Mouse (Mus musculus): ENCODE measurements around the gene Cyp2ab1. TPM values are rescaled to one million over a fixed set of nuclear protein-coding genes. Genes with fewer than 3 reads are reported as not detected.

Gene Cyp2ab1
- polyA plus RNA-seq, 1 experiment: 0.50 TPM

DNA sequence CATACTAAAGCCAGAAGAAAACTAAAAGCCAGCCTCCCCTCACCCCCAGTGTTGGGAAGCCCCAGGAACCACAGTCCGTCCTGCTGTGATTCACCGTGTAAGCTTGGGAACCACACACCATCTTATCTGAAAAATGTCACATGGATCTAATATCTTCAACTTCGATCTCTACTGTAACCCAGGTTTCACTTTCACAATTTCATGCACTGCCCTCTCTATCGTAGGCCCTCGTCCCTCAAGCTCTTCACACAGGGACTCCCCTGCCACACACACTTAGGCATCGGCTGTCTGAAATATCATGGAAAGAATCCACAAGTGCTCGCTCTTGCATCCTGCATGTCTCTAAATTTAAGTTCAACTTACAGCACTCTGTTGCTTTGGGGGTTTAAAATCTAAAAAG is 60.1 kb downstream of the Cyp2ab1 start:
- no peak overlapping the region for H3K4me3 ChIP-seq
- TF ChIP-seq POLR2A (IDR thresholded peaks at IDR 0.05; ENCODE audit: insufficient read length, low read depth): no peak
- no peaks in the 10 kb centered on the region for H3K36me3 ChIP-seq (ENCODE audit: control insufficient read depth, insufficient read depth)
- peak overlapping the region; percentile 8 for H3K4me2 ChIP-seq (ENCODE audit: low read depth)
- H3K27me3 ChIP-seq (ENCODE audit: control insufficient read depth, insufficient read depth, insufficient read length): peaks cover 14% of the 10 kb centered on the region
- no peak overlapping the region for H3ac ChIP-seq (ENCODE audit: control insufficient read depth, insufficient read length)
- no peaks in the 10 kb centered on the region for H3K79me2 ChIP-seq (ENCODE audit: control insufficient read depth, insufficient read depth)

Other genes starting within 250 kb of the Cyp2ab1 start
- gene Klhl24, start 227.9 kb downstream of the Cyp2ab1 start, polyA plus RNA-seq (2012; fragmentation: generic; extraction: Trizol): 11.3 TPM
- 6.4 TPM for gene Yeats2, start 184.3 kb downstream of the Cyp2ab1 start, polyA plus RNA-seq (2012; fragmentation: generic; extraction: Trizol)
- 0.28 TPM for gene Map6d1, start 84.0 kb downstream of the Cyp2ab1 start, polyA plus RNA-seq (2012; fragmentation: generic; extraction: Trizol)
- gene Parl, start 23.0 kb downstream of the Cyp2ab1 start, polyA plus RNA-seq (2012; fragmentation: generic; extraction: Trizol): 151 TPM
- 23.1 TPM for gene Abcc5, start 101.0 kb upstream of the Cyp2ab1 start, polyA plus RNA-seq (2012; fragmentation: generic; extraction: Trizol)
- 94.7 TPM for gene Eif2b5, start 173.4 kb upstream of the Cyp2ab1 start, polyA plus RNA-seq (2012; fragmentation: generic; extraction: Trizol)
- gene Dvl3, start 191.6 kb upstream of the Cyp2ab1 start, polyA plus RNA-seq (2012; fragmentation: generic; extraction: Trizol): 32.9 TPM
- gene Ap2m1, start 210.1 kb upstream of the Cyp2ab1 start, polyA plus RNA-seq (2012; fragmentation: generic; extraction: Trizol): 446 TPM
- gene Abcf3, start 223.2 kb upstream of the Cyp2ab1 start, polyA plus RNA-seq (2012; fragmentation: generic; extraction: Trizol): 50.2 TPM

Data from myocyte (in vitro differentiated cells).